Mouse (Mus musculus): Measurements from ENCODE around the gene Ppp4r3b.

DNA sequence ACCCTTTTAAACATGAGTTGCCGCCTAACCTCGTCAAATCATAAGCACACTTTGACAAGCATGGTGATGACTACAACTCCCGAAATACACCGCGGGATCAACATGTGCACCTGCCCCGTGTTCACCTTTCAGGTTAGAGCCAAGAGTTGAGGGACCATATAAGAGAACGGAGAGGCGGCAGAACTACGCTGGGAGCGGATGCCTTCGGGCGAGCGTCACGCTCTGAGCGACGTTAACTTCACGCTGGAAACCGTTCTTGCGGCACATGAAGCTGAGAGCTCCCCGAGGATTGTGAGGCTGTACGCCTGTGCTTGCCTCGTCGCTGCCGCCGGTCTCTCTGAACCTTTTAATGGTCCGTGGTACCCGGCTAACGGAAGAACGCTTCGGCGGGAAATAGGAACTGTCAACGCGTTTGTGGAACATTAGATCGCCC lies 715 bp upstream of the Ppp4r3b start:
- TF ChIP-seq CTCF (IDR thresholded peaks at IDR 0.05; ENCODE audit: low read depth, low read length) (no peak), POLR2A (IDR thresholded peaks at IDR 0.05; ENCODE audit: extremely low read depth, insufficient read depth, low read length) (peak; percentile 61)

All from liver, adult 2 months (tissue).